Mouse (Mus musculus) heart, embryonic 15.5 days (tissue): Measurements from ENCODE around the gene Nfkbie. TPM values are rescaled to one million over a fixed set of nuclear protein-coding genes. Genes with fewer than 3 reads are reported as not detected.

ENCODE experiments used
- ATAC-seq: fragments of 200-750 bp; cut with Nextera tagmentation; replicated peaks from 2 replicates; pipeline ENCODE4 v1.8.0; 2017; ENCODE audit warnings: low read depth, moderate TSS enrichment; ENCODE audit not compliant: insufficient number of reproducible peaks, insufficient read depth, low FRiP score
- H3K27ac ChIP-seq: fragments of 300-500 bp; sonication (generic); 2 replicates; pipeline ENCODE4 v1.5.1; 2015; ENCODE audit warnings: mild to moderate bottlenecking, inconsistent platforms
- H3K27me3 ChIP-seq: fragments of 300-500 bp; sonication (generic); 2 replicates; pipeline ENCODE4 v1.6.1; 2015; ENCODE audit warnings: inconsistent platforms
- H3K36me3 ChIP-seq: fragments of 300-500 bp; sonication (generic); 2 replicates; pipeline ENCODE4 v1.6.1; 2015; ENCODE audit warnings: mild to moderate bottlenecking, inconsistent platforms
- H3K4me1 ChIP-seq: fragments of 300-500 bp; sonication (generic); replicated peaks from 2 replicates; pipeline ENCODE4 v1.6.1; 2015; ENCODE audit warnings: inconsistent platforms
- H3K4me2 ChIP-seq: fragments of 300-500 bp; sonication (generic); 2 replicates; pipeline ENCODE4 v1.6.1; 2015; ENCODE audit warnings: inconsistent platforms, mild to moderate bottlenecking, moderate library complexity
- H3K4me3 ChIP-seq: fragments of 300-500 bp; sonication (generic); 2 replicates; pipeline ENCODE4 v1.5.1; 2015; ENCODE audit warnings: mild to moderate bottlenecking, inconsistent platforms
- H3K9ac ChIP-seq: fragments of 300-500 bp; sonication (generic); 2 replicates; pipeline ENCODE4 v1.6.1; 2015; ENCODE audit warnings: mild to moderate bottlenecking, inconsistent platforms
- H3K9me3 ChIP-seq: fragments of 300-500 bp; sonication (generic); replicated peaks from 2 replicates; pipeline ENCODE4 v1.6.1; 2016; ENCODE audit warnings: inconsistent platforms
- WGBS: fragments of 180-500 bp; shearing (Covaris S2); methylation state at CpG from one replicate; pipeline ENCODE4 v1.1.7; 2015; ENCODE audit warnings: mixed read lengths; 5-methylcytosine and 5-hydroxymethylcytosine counted together
- polyA plus RNA-seq: library from polyadenylated mRNA; unstranded; fragments of >200 nt; fragmentation: Nextera tagmentation; extraction: Ambion mirVana; gene quantifications from 2 replicates; pipeline ENCODE4 v1.2.1, GENCODE M21; 2015

Nfkbie gene
- polyA plus RNA-seq, 1 experiment from 2014 or later: 3.0 TPM

DNA sequence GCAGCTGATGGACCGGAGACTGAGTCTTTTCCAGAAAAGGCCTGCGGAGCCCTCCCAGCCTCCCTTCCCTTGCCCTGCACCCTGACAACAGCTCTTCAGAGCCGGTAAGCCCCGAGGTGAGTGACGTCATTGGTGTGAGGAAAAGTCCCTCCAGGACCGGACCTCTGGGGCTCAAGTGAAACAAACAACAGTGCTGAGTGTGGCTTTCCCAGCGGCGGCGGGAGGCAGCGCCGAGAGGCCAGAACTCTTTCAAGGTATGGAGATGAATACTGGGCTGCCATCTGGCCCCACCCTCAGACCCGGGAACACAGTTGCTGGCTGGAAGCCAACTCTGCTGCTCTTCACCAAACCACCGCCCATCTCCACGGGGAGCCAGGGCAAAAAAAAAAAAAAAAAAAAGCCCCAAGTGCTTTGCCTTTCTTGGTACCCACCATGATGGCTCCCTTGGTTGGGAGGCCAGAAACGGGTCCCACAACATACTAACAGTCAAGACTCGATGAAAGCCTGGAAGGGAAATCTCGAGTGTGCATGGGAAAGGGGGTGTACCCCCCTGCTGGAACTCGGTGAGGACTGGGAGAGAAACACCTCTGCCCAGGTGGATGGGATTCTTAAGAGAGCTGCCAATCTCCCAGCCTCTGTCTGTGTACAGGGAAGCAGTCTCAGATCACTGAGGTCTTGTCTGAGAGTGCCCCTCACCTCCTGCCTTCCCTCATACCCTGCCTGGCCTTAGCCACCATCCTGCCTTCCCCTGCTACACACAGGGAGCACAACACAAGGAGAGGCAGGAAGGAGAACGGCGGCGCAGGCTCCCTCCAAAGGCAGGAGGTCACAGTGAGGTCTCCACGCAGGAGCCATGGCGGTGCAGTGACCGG lies 11.3 kb upstream of the Nfkbie start:
- H3K9me3 ChIP-seq: no peaks in the 10 kb centered on the region

DNA sequence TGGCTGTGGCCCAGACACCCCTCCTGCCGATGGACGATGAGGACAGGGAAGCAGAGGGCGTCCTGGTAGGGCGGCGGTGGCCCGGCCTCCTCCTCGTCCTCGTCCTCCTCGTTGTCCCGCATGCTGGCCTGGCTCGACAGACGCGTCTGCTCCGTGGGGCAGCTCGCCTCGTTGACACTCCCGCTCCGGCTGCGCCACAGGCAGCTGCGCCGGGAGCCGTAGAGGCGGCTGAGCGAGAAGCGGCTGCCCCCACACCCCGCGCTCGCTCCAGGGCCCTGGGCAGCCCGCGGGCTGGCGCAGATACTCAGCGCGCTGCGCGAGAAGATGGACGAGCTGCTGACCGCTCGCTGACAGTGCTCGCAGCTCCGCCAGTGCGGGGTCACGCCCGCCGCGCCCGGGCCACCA lies 10.6 kb upstream of the Nfkbie start:
- 3% methylated on average over 46 of the region's 46 CpGs for WGBS
- Histone ChIP-seq H3K4me3 (peak overlapping the region; percentile 43), H3K9me3 (no peaks in the 10 kb centered on the region), H3K4me2 (peak overlapping the region; percentile 65), H3K27me3 (peaks cover 92% of the 10 kb centered on the region), H3K36me3 (no peaks in the 10 kb centered on the region), H3K9ac (no peak overlapping the region), H3K27ac (no peak overlapping the region), H3K4me1 (peaks cover 33% of the 10 kb centered on the region)
- no peak for ATAC-seq

More for the DNA sequence above, 11.3 kb upstream of the Nfkbie start:
- Histone ChIP-seq H3K36me3 (no peaks in the 10 kb centered on the region), H3K9ac (no peak overlapping the region), H3K27me3 (peaks cover 95% of the 10 kb centered on the region), H3K4me3 (peak overlapping the region; percentile 43), H3K4me2 (peak overlapping the region; percentile 65), H3K4me1 (peaks cover 26% of the 10 kb centered on the region), H3K27ac (no peak overlapping the region)
- 7% methylated on average over 24 of the region's 24 CpGs for WGBS
- no peak for ATAC-seq

DNA sequence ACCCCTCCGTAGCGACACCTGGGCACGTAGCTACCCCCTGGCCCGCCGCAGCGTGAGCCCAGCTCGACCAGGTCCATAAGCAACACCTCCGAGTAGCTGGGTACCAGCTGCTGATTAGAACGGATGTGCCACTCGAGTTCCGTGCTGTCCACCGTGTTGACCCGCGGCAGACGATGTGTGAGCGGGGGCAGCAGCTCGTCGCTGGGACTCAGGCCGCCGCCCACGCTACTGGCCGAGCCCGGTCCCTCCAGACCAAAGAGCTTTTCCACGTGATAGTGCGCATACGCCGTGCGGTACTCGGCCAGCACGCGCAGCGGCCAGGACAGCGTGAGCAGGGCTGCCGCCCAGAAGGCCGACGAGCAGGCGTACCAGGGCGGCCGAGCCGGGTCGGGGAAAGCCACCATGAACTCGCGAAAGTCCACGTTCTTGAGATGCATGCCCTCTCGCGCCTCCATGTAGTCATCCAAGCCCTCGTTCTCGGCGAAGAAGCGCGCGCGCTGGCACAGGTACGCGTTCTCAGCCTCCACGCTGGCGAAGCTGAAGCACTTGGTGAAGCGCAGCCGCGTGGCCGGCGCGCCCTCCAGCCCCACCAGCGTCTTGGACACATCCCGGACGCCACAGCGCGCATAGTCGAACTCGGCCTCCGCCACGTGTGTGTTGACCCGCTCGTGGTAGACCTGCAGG lies 10.1 kb upstream of the Nfkbie start:
- peak overlapping the region; percentile 43 for H3K4me3 ChIP-seq
- 8% methylated on average over 74 of the region's 74 CpGs for WGBS
- no peaks in the 10 kb centered on the region for H3K36me3 ChIP-seq
- peaks cover 38% of the 10 kb centered on the region for H3K4me1 ChIP-seq
- no peaks in the 10 kb centered on the region for H3K9me3 ChIP-seq
- no peak overlapping the region for H3K9ac ChIP-seq
- H3K27ac ChIP-seq: no peak overlapping the region
- H3K27me3 ChIP-seq: peaks cover 92% of the 10 kb centered on the region
- no peak for ATAC-seq
- H3K4me2 ChIP-seq: peak overlapping the region; percentile 65

GRCm38 (mm10) chr17:45546941-45547340 lies 8.6 kb upstream of the Nfkbie start:
- Histone ChIP-seq H3K36me3 (no peaks in the 10 kb centered on the region), H3K4me3 (no peak overlapping the region), H3K9ac (no peak overlapping the region), H3K27ac (no peak overlapping the region), H3K4me2 (no peak overlapping the region), H3K27me3 (peaks cover 91% of the 10 kb centered on the region), H3K4me1 (peaks cover 40% of the 10 kb centered on the region), H3K9me3 (no peaks in the 10 kb centered on the region)
- 67% methylated on average over 16 of the region's 16 CpGs for WGBS
- ATAC-seq: no peak

GRCm38 (mm10) chr17:45547461-45548190 lies 7.9 kb upstream of the Nfkbie start:
- no peak overlapping the region for H3K4me3 ChIP-seq
- H3K9ac ChIP-seq: no peak overlapping the region
- H3K9me3 ChIP-seq: no peaks in the 10 kb centered on the region
- peaks cover 84% of the 10 kb centered on the region for H3K27me3 ChIP-seq
- no peak overlapping the region for H3K27ac ChIP-seq
- no peaks in the 10 kb centered on the region for H3K36me3 ChIP-seq
- 68% methylated on average over 5 of the region's 5 CpGs for WGBS
- peaks cover 40% of the 10 kb centered on the region for H3K4me1 ChIP-seq
- H3K4me2 ChIP-seq: no peak overlapping the region
- no peak for ATAC-seq

- ATAC-seq: 0 out of 2 replicates have a peak, but pooled peaks have one; percentile 14
- WGBS: 3% methylated on average over 40 of the region's 68 CpGs
- Histone ChIP-seq H3K27me3 (peaks cover 78% of the 10 kb centered on the region), H3K9me3 (no peaks in the 10 kb centered on the region), H3K36me3 (no peaks in the 10 kb centered on the region), H3K4me2 (peak overlapping the region; percentile 97), H3K9ac (peak overlapping the region; percentile 56), H3K27ac (no peak overlapping the region), H3K4me1 (peaks cover 39% of the 10 kb centered on the region), H3K4me3 (peak overlapping the region; percentile 62)
Measured at GRCm38 (mm10) chr17:45548541-45549512, 6.7 kb upstream of the Nfkbie start.

GRCm38 (mm10) chr17:45549617-45550181 lies 5.8 kb upstream of the Nfkbie start, which contains the start of gene Tmem151b:
Gene Tmem151b, minus strand, starts transcription at chr17:45549677.
- H3K4me3 ChIP-seq: peak within 1 kb of the TSS; percentile 62
- H3K9ac ChIP-seq: peak within 1 kb of the TSS; percentile 56
- H3K36me3 ChIP-seq: no peaks in the 10 kb centered on the region
- peak within 1 kb of the TSS; percentile 97 for H3K4me2 ChIP-seq
- H3K4me1 ChIP-seq: peaks cover 34% of the 10 kb centered on the region
- WGBS: under 1% methylated on average over 28 of the region's 29 CpGs
- no peak; the same call in 1 of the 2 replicates for ATAC-seq
- no peak within 1 kb of the TSS for H3K27ac ChIP-seq
- H3K9me3 ChIP-seq: no peaks in the 10 kb centered on the region
- H3K27me3 ChIP-seq: peaks cover 76% of the 10 kb centered on the region

DNA sequence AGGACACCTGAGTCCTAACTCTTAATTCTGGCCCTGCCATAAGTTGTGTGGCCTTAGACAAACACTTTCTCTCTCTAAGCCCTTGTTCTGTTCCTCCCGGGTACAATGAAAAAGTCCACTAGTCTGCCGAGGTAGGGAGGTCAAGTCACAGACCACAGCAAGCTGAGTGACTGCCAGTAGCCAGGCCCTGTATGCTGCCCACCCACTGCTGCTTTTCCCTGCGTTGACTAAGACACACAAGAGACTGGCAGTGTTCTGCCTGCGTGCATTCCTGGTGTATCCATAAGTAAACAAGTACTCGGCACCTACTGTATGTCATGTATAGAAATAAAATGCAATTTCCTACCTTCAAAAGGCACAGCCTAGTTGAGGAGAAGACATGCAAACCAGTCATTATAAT lies 5.2 kb upstream of the Nfkbie start:
- no peaks in the 10 kb centered on the region for H3K9me3 ChIP-seq
- peaks cover 28% of the 10 kb centered on the region for H3K4me1 ChIP-seq
- peak overlapping the region; percentile 97 for H3K4me2 ChIP-seq
- H3K4me3 ChIP-seq: 0 out of 2 replicates have a peak overlapping the region, but pooled peaks have one; percentile 62
- 32% methylated on average over 5 of the region's 5 CpGs for WGBS
- peaks cover 71% of the 10 kb centered on the region for H3K27me3 ChIP-seq
- no peak overlapping the region for H3K27ac ChIP-seq
- ATAC-seq: no peak
- no peak overlapping the region for H3K9ac ChIP-seq
- H3K36me3 ChIP-seq: no peaks in the 10 kb centered on the region

- no peak overlapping the region for H3K27ac ChIP-seq
- H3K9me3 ChIP-seq: no peaks in the 10 kb centered on the region
- ATAC-seq: no peak
- no peak overlapping the region for H3K4me3 ChIP-seq
- H3K4me2 ChIP-seq: no peak overlapping the region
- peaks cover 25% of the 10 kb centered on the region for H3K4me1 ChIP-seq
- 58% methylated on average over 7 of the region's 7 CpGs for WGBS
- no peak overlapping the region for H3K9ac ChIP-seq
- no peaks in the 10 kb centered on the region for H3K36me3 ChIP-seq
- peaks cover 62% of the 10 kb centered on the region for H3K27me3 ChIP-seq
Measured at GRCm38 (mm10) chr17:45551249-45551796, 4.2 kb upstream of the Nfkbie start.
